Mouse (Mus musculus): ENCODE results near the gene Ttc28.

Gene Ttc28

GRCm38 (mm10) chr5:111175410-111175809 lies 295.8 kb downstream of the Ttc28 start:
- no peak for DNase-seq (ENCODE audit: low spot score)

DNA sequence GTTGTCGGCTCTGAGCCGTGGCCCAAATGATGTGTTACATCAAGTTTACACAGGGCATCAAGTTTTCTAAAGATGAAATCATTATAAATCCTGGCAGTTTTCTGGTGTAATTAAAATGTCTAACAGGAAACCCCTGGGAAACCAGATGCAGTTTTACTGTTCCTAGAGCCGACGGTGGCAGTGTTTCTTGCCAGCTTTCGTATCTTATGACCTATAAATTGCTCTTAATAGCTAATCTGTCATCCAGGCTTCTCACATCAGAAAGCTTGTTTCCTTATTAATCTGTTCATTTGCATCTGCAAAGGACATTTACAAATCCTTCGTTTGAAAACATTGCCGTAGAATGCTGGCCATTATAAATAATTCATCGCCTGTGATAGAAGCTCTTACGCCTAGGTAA lies 296.2 kb downstream of the Ttc28 start:
- DNase-seq (ENCODE audit: low spot score) = no peak

DNA sequence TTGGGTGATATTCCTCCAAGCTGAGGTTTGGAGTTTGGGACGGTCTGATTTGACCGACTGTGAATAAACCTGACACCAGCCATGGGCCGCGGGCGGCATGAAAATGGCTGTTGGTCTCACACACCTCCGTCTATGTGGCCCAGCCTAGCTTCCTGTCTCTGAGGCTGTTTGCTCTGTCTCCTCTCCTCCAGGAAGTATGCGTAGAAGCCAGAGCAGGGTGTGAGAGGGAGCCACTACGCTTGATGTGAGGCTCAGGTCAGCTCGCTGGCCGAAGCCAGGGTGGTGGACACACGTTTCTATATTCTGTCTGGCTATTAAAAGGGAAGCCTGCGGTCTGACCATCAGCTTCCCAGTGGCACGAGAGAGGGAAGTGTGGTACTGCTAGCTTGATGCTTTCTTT lies 296.8 kb downstream of the Ttc28 start:
- no peak for DNase-seq (ENCODE audit: low spot score)

DNA sequence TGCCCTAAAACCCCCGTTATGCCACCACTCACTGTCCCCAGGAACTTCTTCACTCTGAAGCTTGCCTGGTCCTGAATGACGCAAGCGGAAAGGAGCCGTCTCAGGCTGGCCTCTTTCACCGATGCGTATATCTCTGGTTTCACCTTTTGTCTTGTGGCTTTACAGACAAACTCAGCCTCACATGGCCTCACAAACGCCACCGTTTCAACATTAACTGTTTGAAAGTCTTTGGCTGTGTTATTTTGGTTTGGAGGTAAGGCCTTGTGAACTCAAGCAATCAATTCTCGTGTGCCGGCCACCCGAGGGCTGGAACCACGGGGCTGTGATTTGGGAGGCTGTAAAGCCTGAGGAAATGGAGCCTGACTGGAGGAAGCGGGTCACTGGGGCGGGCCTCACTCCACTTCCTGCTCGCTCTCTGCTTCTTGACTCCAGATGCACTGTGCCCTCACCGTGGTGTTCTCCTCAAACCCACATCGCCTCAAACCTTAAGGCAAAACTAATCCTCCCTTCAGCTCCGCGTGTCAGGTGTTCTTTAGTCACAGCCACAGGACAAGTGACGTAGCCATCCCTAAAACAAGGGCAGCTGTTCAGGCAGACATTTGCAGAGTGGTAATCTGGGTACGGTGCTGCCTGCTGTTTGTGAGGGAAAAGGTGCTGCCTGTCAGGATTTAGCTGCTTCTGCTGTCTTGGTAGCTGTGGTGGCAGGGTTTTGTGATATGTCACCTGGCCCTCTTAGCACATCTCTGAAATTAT lies 298.9 kb downstream of the Ttc28 start:
- no peak for DNase-seq (ENCODE audit: low spot score)

GRCm38 (mm10) chr5:111179651-111180050 lies 300.0 kb downstream of the Ttc28 start:
- DNase-seq (ENCODE audit: low spot score) = no peak

DNA sequence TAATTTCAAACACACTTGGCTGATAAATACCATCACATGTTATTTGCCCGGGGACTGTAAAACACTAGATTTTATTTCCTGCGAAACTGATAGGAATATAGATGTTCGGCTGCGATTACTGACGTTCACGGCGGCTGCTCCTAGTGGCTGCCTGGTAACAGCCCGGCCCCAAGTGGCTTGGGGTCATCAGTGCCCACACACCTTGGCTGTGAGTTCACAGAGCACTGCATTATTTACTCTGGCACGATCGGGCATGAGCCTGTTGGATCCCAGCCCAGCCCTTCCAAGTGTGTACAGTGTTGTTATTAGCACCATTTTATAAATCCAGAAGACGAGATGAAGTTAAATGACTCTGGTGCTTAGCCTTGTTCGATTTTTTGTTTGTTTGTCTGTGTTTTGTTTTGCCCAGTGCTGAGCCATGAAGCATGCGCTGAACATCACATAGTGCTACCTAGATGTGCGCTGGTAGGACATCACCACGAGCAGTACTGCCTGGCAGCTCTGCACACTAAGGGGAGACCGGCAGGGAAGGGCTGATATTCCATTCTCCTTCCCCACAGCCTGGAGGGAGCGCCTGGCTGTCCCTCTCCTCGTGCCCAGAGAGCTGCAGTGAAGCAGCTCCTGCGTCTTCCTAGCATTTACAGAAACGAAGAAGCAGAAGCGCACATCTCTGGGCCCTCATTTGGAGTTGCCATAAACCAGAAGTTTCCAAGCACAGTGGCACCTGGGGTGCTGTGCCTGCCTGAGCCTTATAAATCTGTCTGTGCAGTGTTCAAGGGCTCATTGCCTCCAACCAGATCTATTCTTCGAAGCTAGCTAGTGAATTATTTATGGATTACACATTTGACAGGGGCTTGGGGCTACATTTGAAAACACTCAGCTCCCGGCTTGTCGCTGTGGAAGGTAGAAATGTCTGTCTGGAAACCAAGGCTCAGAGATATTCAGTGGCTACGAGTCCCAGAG lies 300.8 kb downstream of the Ttc28 start:
- DNase-seq (ENCODE audit: low spot score) = no peak

- DNase-seq (ENCODE audit: low spot score) = no peak
Measured at GRCm38 (mm10) chr5:111181204-111181912, 301.8 kb downstream of the Ttc28 start.

GRCm38 (mm10) chr5:111186600-111186999 lies 307.0 kb downstream of the Ttc28 start:
- DNase-seq (ENCODE audit: low spot score) = no peak

DNA sequence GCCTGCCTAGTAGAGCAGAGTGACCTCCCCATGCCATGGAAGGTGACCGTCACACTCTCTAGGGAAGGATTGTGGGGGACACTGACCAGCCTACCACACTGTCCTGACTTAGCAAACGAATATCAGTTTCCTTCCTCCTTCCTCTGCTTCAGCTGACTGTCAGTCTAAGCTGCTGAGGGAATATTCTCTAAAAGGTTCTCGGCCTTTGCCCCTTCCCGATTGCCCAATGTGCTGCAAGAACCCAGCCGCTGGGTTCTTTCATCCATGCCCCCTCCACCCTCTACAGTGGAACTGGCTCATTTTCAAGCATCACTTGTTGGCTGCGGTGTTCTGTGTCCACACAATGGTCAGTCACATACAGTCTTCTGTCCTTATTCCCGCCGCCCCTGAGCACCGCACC lies 312.4 kb downstream of the Ttc28 start:
- DNase-seq (ENCODE audit: low spot score) = no peak

DNA sequence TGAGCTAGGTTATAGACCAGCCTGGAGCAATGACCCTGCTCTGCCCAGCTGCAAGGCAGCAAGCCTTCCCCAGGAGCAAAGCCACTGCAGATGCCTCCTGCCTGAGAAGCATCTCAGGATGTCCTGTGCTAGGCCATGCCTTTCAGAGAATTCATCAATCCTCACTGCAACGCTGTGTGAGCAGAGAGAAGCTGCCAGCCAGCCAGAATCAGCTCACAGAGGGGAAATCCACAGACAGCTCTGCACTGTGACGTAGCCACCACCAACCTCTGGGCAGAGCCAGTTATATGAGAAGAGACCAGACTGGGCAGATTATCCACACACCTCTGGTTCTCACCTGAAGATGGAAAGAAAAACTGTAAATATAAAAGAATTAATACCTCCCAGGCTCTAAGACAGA lies 315.2 kb downstream of the Ttc28 start:
- DNase-seq (ENCODE audit: low spot score) = no peak

DNA sequence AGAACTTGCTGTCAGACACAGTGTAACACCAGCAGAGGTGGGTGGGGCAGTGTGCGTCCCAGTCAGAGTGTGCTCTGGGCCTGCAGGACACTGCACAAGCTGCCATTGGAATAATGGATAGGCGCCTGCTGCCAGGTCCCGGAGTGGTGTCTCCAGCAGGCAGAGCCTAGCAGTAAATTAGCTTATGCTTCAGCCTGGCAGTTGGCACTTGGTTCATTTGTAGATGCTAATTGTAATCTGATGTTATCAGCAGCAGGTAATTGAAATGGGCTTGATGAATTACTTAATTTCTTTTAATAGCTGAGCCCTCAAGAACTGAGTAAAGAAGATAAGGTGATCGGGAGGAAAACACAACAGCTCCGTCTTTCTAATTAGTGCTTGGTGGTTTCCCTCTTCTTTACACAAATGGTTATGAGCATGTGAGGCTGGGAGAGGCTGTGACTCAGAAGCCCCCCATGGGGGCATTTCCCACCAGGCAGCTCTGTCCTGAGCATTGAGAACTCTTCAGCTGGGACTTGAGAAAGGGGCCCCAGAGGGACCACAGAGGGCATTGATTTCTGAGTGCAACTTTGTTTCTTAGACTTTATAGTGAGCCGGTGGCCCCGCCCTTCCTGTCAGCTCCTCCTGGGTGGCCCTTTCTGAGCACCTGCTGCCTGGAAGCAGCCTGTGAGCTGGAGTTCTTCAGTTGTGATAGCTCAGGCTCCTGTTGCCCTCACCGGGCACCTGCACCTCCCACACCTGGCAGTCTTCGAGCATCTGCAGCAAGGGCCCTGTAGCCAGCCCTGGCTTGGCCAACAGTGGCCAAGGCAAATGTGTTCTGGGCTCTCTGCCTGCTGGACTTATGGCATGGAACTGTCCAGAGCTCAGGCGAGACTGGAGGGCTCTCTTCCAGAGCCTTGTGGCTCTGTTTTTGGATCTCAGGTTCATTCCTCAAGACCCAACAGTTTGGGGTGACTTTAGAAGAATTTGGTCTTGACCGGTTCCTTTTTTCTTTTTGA lies 316.2 kb downstream of the Ttc28 start:
- no peak for DNase-seq (ENCODE audit: low spot score)

DNA sequence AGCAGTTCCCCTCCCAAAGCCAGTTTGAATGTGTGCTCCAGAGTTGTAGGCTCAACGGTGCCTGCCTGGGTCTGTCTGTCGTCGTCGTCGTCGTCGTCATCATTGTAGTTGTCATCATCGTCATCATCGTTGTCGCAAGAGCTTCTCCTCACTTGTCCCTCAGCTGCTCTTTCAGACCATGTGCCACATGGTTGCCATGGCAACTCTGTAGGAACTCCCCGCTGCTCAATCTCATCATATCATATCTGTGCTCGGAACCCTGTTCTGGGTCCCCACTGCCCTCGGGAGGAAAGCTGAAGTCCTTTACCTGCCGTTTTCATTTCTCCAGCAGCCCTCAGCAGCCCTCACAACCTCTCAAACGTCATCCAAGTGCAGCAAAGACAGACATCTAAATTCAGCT lies 318.1 kb downstream of the Ttc28 start:
- no peak for DNase-seq (ENCODE audit: low spot score)

DNA sequence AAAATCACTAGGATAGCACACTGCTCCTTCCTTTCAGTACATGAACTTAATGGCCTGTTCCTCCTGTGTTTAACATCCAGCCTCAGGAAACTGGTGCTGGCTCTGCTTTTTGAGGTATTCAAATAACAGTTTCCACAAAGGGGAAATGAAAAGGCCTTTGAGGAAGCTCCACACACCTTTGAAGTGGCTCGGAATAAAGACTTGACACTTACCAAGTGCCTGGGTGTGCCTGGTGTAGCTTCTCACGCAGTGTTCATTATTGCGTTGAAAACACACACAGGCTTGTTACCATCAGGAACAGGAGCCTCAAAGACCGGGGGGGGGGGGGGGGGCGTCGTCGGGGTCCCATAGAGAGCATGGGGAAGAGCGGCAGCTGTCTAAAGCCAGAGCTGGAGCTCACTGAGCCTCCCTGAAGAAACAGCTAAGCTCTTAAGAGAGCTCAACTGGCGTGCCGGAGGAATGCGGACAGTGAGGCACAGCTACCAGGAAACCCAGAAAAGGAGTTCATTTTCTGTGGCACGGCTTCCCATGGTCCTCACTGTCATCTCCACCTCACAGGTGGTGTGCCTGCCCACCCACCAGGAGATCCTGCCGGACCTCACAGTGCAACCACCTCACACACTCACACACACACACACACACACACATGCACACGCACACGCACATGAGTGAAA lies 320.7 kb downstream of the Ttc28 start:
- no peak for DNase-seq (ENCODE audit: low spot score)

GRCm38 (mm10) chr5:111200915-111201610 lies 321.5 kb downstream of the Ttc28 start:
- no peak for DNase-seq (ENCODE audit: low spot score)

GRCm38 (mm10) chr5:111204221-111204620 lies 324.6 kb downstream of the Ttc28 start:
- DNase-seq (ENCODE audit: low spot score) = no peak

- no peak for DNase-seq (ENCODE audit: low spot score)
Measured at GRCm38 (mm10) chr5:111204976-111205586, 325.5 kb downstream of the Ttc28 start.

- DNase-seq (ENCODE audit: low spot score) = no peak
Measured at GRCm38 (mm10) chr5:111205817-111206216, 326.2 kb downstream of the Ttc28 start.

DNA sequence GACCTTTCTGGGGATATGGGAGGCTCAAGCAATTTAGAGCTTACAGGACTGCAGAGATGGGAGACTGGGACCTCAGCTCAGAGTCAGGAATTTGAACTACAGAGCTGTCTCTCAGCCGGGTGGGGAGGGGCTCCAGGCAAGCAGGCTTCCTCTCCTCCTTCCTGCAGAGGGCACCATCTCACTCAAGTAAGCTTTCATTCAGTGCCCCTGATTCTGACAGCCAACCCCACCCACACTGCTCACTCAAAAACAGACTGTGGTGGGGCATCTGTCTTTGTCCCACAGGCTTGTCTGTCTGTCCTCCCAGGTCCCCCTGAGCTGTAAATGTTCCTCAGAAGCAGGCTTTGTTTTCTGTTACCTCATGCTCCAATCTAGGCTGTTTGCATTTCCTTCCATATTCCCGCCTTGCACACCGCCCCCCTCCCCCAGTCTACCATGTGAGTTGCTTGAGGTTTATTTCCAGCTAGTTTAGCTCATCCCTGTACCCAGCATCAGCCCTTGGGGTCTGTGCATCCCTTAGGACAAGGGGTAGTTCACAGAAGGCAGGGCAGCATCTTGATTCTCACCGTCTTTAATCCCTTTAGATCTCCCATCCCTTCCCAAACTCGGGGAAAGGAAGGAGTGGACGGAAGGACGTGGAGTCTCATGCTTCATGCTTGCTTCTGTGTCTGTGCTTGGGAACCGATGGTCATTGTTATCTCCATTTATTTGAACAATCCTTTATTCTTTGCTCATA lies 328.5 kb downstream of the Ttc28 start:
- DNase-seq (ENCODE audit: low spot score) = no peak

DNA sequence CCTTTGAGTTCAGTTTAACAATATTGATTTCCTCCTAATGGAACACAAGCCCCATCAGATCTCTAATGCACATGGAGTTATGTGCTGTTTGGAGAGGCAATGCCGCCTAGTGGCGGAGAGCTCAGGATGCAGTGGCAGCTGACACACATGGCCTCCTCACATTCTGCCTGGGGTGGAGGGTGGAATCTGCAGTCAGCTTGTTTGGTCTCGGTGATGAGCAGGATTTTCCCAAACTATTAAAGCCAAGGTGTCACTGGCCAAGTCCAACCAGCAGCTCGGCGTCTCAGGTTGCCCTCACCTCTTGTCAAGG lies 329.0 kb downstream of the Ttc28 start:
- DNase-seq (ENCODE audit: low spot score) = no peak

All from urinary bladder, postnatal 10 days (tissue).